18 mouse cellular contexts compared by ENCODE assay signal in the genomic region with DNA sequence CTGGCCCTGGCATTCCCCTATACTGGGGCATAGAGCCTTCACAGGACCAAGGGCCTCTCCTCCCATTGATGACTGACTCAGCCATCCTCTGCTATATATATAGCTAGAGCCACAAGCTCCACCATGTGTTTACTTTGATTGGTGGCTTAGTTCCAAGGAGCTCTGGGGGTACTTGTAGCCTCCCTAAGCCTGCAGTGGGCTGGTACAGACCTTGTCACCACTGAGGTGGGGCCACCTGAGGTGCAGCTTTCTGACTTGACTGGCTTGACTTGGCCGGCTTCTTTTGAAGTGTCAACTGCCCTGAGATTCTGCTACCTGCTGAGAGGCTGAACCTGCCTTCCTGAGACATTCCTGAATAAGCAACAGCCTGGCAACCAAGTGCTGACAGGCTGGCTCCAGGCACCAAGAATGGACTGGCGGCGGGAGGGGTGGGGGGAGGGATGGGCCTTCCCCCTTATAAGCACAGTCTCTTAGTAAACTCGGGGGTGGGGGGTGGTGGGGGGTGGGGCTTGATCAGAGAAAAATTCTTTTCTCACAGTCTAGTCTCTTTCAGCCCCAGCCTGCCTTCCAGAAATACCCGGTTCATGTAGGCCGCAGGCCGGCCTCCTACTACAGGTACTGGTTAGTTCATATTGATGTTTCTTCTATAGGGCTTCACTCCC. TPM values are rescaled to one million over a fixed set of nuclear protein-coding genes. Genes with fewer than 3 reads are reported as not detected.
DNase-seq lines count a peak whose midpoint lies in the region; ATAC-seq and TF ChIP-seq lines count a peak whose summit lies in the region.
"Not testable (repeated sequence)": the region's sequence is repeated elsewhere in the genome, so short reads cannot be mapped to it uniquely, and the experiment has no call there.
"Had no signal": no experiment of that assay in that cellular context is flagged by ENCODE, and none has a peak within 500 bp of the region (broad histone marks: within the 10 kb centered on the region; RNA-seq: fewer than 3 reads in every experiment).

No protein-coding gene starts in this region.

- H3K27me3 ChIP-seq in embryonic facial prominence, embryonic 14.5 days (replicated peaks; ENCODE audit: control insufficient read depth, insufficient read depth, low read length); hindbrain, embryonic 10.5 days (ENCODE audit: insufficient read depth, poor library complexity, severe bottlenecking); lung, embryonic 14.5 days (ENCODE audit: insufficient read depth, low read length); lung, postnatal 0 days (replicated peaks; ENCODE audit: insufficient read depth, low read length); midbrain, embryonic 14.5 days (ENCODE audit: control insufficient read depth, insufficient read depth, low read length); stomach, embryonic 16.5 days (ENCODE audit: control insufficient read depth, insufficient read depth, low read length): not testable (repeated sequence)

- not testable (repeated sequence) for H3K36me3 ChIP-seq in embryonic facial prominence, embryonic 14.5 days (ENCODE audit: control insufficient read depth, insufficient read depth, low read length); hindbrain, embryonic 10.5 days; lung, embryonic 14.5 days (ENCODE audit: insufficient read depth); lung, postnatal 0 days (ENCODE audit: insufficient read depth, low read length); midbrain, embryonic 14.5 days (ENCODE audit: control insufficient read depth, insufficient read depth, low read length); stomach, embryonic 16.5 days (ENCODE audit: control insufficient read depth, insufficient read depth, low read length)

- ATAC-seq in embryonic facial prominence, embryonic 14.5 days (ENCODE audit: low read depth); midbrain, embryonic 14.5 days (ENCODE audit: low FRiP score, low TSS enrichment): not testable (repeated sequence)
- peak; percentile 77 for ATAC-seq in lung, embryonic 14.5 days (ENCODE audit: insufficient read depth)
- peak; percentile 50 for ATAC-seq in lung, postnatal 0 days
- 0 out of 2 replicates have a peak, but pooled peaks have one; percentile 29 for ATAC-seq in stomach, embryonic 16.5 days (ENCODE audit: insufficient read depth, low FRiP score)

- not testable (repeated sequence) for H3K27ac ChIP-seq in embryonic facial prominence, embryonic 14.5 days (replicated peaks; ENCODE audit: low read depth, low read length); hindbrain, embryonic 10.5 days; lung, embryonic 14.5 days (ENCODE audit: low read depth); lung, postnatal 0 days (ENCODE audit: low read length); midbrain, embryonic 14.5 days (replicated peaks; ENCODE audit: low read depth, low read length); stomach, embryonic 16.5 days (ENCODE audit: low read length)

- not testable (repeated sequence) for H3K4me3 ChIP-seq in embryonic facial prominence, embryonic 14.5 days (ENCODE audit: low read depth, low read length); hindbrain, embryonic 10.5 days; lung, embryonic 14.5 days (ENCODE audit: low read depth, low read length); lung, postnatal 0 days (ENCODE audit: low read depth, low read length); midbrain, embryonic 14.5 days (replicated peaks; ENCODE audit: low read depth, low read length); stomach, embryonic 16.5 days (replicated peaks; ENCODE audit: low read length)

- not testable (repeated sequence) for TF ChIP-seq CTCF in lung, embryonic 14.5 days (IDR thresholded peaks at IDR 0.05; ENCODE audit: low read depth); lung, postnatal 0 days (IDR thresholded peaks at IDR 0.05)

- not testable (repeated sequence) for H3K9ac ChIP-seq in embryonic facial prominence, embryonic 14.5 days (ENCODE audit: low read depth, low read length); lung, embryonic 14.5 days; lung, postnatal 0 days (replicated peaks; ENCODE audit: low read depth); midbrain, embryonic 14.5 days (replicated peaks; ENCODE audit: low read length); stomach, embryonic 16.5 days (ENCODE audit: low read length)

- H3K9me3 ChIP-seq in embryonic facial prominence, embryonic 14.5 days (ENCODE audit: control insufficient read depth, low read length); lung, embryonic 14.5 days (ENCODE audit: low read depth, low read length); lung, postnatal 0 days (ENCODE audit: low read length); midbrain, embryonic 14.5 days (ENCODE audit: control insufficient read depth, low read length); stomach, embryonic 16.5 days (replicated peaks; ENCODE audit: control insufficient read depth, low read length): not testable (repeated sequence)
- peaks cover 17% of the 10 kb centered on the region; the same call in 1 of the 2 replicates for H3K9me3 ChIP-seq in hindbrain, embryonic 10.5 days

- DNase-seq in R1 (ENCODE audit: low read depth, low spot score) = peak; percentile 42
- DNase-seq in brain, adult 2 months (ENCODE audit: low read depth, low spot score) = peak; percentile 1
- DNase-seq in embryonic facial prominence, embryonic 14.5 days (ENCODE audit: low spot score) = peak; percentile 1
- DNase-seq in hindbrain, embryonic 10.5 days (ENCODE audit: low spot score) = peak; percentile 21
- peak; percentile 38 for DNase-seq in lung, embryonic 14.5 days
- DNase-seq in lung, postnatal 0 days (ENCODE audit: low spot score) = not testable (repeated sequence)
- DNase-seq in midbrain, embryonic 14.5 days = peak; percentile 0

- H3K4me1 ChIP-seq in embryonic facial prominence, embryonic 14.5 days (ENCODE audit: control insufficient read depth, insufficient read depth, low read length); hindbrain, embryonic 10.5 days (replicated peaks); lung, embryonic 14.5 days (ENCODE audit: insufficient read depth); lung, postnatal 0 days (ENCODE audit: insufficient read depth, low read depth, low read length); midbrain, embryonic 14.5 days (ENCODE audit: control insufficient read depth, insufficient read depth, low read length); stomach, embryonic 16.5 days (ENCODE audit: control insufficient read depth, insufficient read depth, low read length): not testable (repeated sequence)

- WGBS in embryonic facial prominence, embryonic 14.5 days = 65% methylated on average over 7 of the region's 7 CpGs
- WGBS in hindbrain, embryonic 10.5 days = 39% methylated on average over 7 of the region's 7 CpGs
- WGBS in lung, embryonic 14.5 days = 40% methylated on average over 7 of the region's 7 CpGs
- WGBS in lung, postnatal 0 days = 43% methylated on average over 7 of the region's 7 CpGs
- 43% methylated on average over 7 of the region's 7 CpGs for WGBS in midbrain, embryonic 14.5 days
- 42% methylated on average over 7 of the region's 7 CpGs for WGBS in stomach, embryonic 16.5 days

- TF ChIP-seq EP300 in lung, postnatal 0 days (IDR thresholded peaks at IDR 0.05) = not testable (repeated sequence)

- H3K4me2 ChIP-seq in embryonic facial prominence, embryonic 14.5 days (ENCODE audit: low read depth, low read length); lung, embryonic 14.5 days; lung, postnatal 0 days (replicated peaks; ENCODE audit: low read depth, low read length); midbrain, embryonic 14.5 days (ENCODE audit: low read length); stomach, embryonic 16.5 days (ENCODE audit: low read depth, low read length): not testable (repeated sequence)

RNA-seq across cellular contexts. Expression of a gene that starts 54.7 kb away (rescaled TPM):
- not detected in 2 replicates for polyA plus RNA-seq in embryonic facial prominence, embryonic 14.5 days (2014; fragmentation: Nextera tagmentation; extraction: Ambion mirVana)
- not detected in 2 replicates for polyA plus RNA-seq in hindbrain, embryonic 10.5 days (2016; fragmentation: Nextera tagmentation; extraction: Ambion mirVana)
- polyA plus RNA-seq in lung, embryonic 14.5 days (2014; fragmentation: Nextera tagmentation; extraction: Ambion mirVana) = not detected in 2 replicates
- 0.42 TPM in 2 replicates for polyA plus RNA-seq in lung, postnatal 0 days (2015; fragmentation: Nextera tagmentation; extraction: Ambion mirVana)
- not detected in 2 replicates for polyA plus RNA-seq in midbrain, embryonic 14.5 days (2014; fragmentation: Nextera tagmentation; extraction: Ambion mirVana)
- polyA plus RNA-seq in stomach, embryonic 16.5 days (2015; fragmentation: Nextera tagmentation; extraction: Ambion mirVana) = not detected in 2 replicates
- polyA plus RNA-seq: activated CD4-positive, CD25-positive, alpha-beta regulatory T cell, adult 4 months; cerebellum, adult 2 months; embryonic facial prominence, embryonic 13.5 days; forebrain, embryonic 10.5 days; forebrain, embryonic 14.5 days; forebrain, postnatal 0 days; heart, embryonic 12.5 days; heart, embryonic 15.5 days; hindbrain, embryonic 16.5 days; intestine, embryonic 15.5 days had no signal
